Mouse (Mus musculus): ENCODE data around the gene Hcrtr1. TPM values are rescaled to one million over a fixed set of nuclear protein-coding genes. Genes with fewer than 3 reads are reported as not detected.

Gene Hcrtr1
- total RNA-seq, 1 experiment: 0.22 TPM

DNA sequence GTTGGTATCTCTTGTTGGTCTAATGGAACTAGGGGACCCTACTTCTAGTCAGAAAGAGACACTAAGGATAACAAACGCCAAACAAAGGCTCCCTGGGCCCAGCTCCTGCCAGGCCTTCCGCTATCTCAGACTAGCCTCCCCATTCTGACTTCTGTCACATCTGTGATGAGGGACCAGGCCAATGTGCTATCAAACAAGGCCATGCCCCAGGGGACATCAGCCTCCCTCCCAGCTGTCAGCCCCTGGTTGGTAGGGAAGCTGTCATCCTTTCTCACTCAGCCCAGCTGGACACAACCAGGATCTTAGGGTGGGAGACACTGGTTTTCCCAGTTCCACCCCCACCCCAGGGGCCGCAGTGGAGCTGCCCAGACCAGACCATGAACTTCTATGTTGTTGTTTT lies 44.0 kb downstream of the Hcrtr1 start:
- no peak overlapping the region for H3K27ac ChIP-seq (ENCODE audit: insufficient read depth, low read depth, low read length, poor library complexity, severe bottlenecking)
- H3K9me3 ChIP-seq (ENCODE audit: control insufficient read depth, insufficient read depth, low read depth, low read length): no peaks in the 10 kb centered on the region
- DNase-seq (ENCODE audit: low read depth, low spot score): no peak
- in situ Hi-C loops (cut with MboI; ENCODE audit: low sequenced_read_pairs in 2 of 2, unreplicated experiment in 2 of 2): no loop called here
- no peak overlapping the region for H3K4me3 ChIP-seq (ENCODE audit: insufficient read depth in 1 of 2, low read depth in 1 of 2, low read length in 2 of 2, poor library complexity in 1 of 2, severe bottlenecking in 1 of 2)
- no peak overlapping the region for H3K9ac ChIP-seq (ENCODE audit: insufficient read depth, low read depth, low read length, poor library complexity, severe bottlenecking)
- H3K4me1 ChIP-seq (ENCODE audit: control insufficient read depth in 2 of 2, insufficient read depth in 2 of 2, low read length in 2 of 2, poor library complexity in 1 of 2): peaks cover 0 to 2% of the 10 kb centered on the region in 2 experiments; a peak in 1 of 4 replicates
- TF ChIP-seq ZC3H11A (IDR thresholded peaks at IDR 0.05; ENCODE audit: borderline replicate concordance, low read depth, low read length): no peak
- no peak for TF ChIP-seq HCFC1 (IDR thresholded peaks at IDR 0.05; ENCODE audit: borderline replicate concordance, insufficient read depth, low read length)
- no peak for TF ChIP-seq CHD2 (IDR thresholded peaks at IDR 0.05; ENCODE audit: low read depth, low read length)
- TF ChIP-seq MAFK (IDR thresholded peaks at IDR 0.05; ENCODE audit: insufficient read depth, low read depth, low read length): no peak
- no peak for TF ChIP-seq ZNF384 (IDR thresholded peaks at IDR 0.05; ENCODE audit: low read depth, low read length)
- no peaks in the 10 kb centered on the region for H3K36me3 ChIP-seq (ENCODE audit: control insufficient read depth, insufficient read depth, low read length, poor library complexity, severe bottlenecking)

GRCm38 (mm10) chr4:130087293-130087692 lies 51.9 kb downstream of the Hcrtr1 start:
- no peak overlapping the region for H3K9ac ChIP-seq (ENCODE audit: insufficient read depth, low read depth, low read length, poor library complexity, severe bottlenecking)
- H3K27ac ChIP-seq (ENCODE audit: insufficient read depth, low read depth, low read length, poor library complexity, severe bottlenecking): no peak overlapping the region
- no peaks in the 10 kb centered on the region for H3K4me1 ChIP-seq (ENCODE audit: control insufficient read depth in 2 of 2, insufficient read depth in 2 of 2, low read length in 2 of 2, poor library complexity in 1 of 2)
- H3K36me3 ChIP-seq (ENCODE audit: control insufficient read depth, insufficient read depth, low read length, poor library complexity, severe bottlenecking): no peaks in the 10 kb centered on the region
- H3K9me3 ChIP-seq (ENCODE audit: control insufficient read depth, insufficient read depth, low read depth, low read length): no peaks in the 10 kb centered on the region
- no peak overlapping the region for H3K4me3 ChIP-seq (ENCODE audit: insufficient read depth in 1 of 2, low read depth in 1 of 2, low read length in 2 of 2, poor library complexity in 1 of 2, severe bottlenecking in 1 of 2)
- in situ Hi-C loops (cut with MboI; ENCODE audit: low sequenced_read_pairs in 2 of 2, unreplicated experiment in 2 of 2): no loop called here
- DNase-seq (ENCODE audit: low read depth, low spot score): peak; percentile 69
- peak; percentile 96 for TF ChIP-seq ZC3H11A (IDR thresholded peaks at IDR 0.05; ENCODE audit: borderline replicate concordance, low read depth, low read length)
- TF ChIP-seq CHD2 (IDR thresholded peaks at IDR 0.05; ENCODE audit: low read depth, low read length): no peak
- TF ChIP-seq ZNF384 (IDR thresholded peaks at IDR 0.05; ENCODE audit: low read depth, low read length): no peak

- DNase-seq (ENCODE audit: low read depth, low spot score): no peak
- Histone ChIP-seq H3K27ac (ENCODE audit: insufficient read depth, low read depth, low read length, poor library complexity, severe bottlenecking) (no peak overlapping the region), H3K9ac (ENCODE audit: insufficient read depth, low read depth, low read length, poor library complexity, severe bottlenecking) (no peak overlapping the region), H3K9me3 (ENCODE audit: control insufficient read depth, insufficient read depth, low read depth, low read length) (no peaks in the 10 kb centered on the region), H3K4me3 (ENCODE audit: insufficient read depth in 1 of 2, low read depth in 1 of 2, low read length in 2 of 2, poor library complexity in 1 of 2, severe bottlenecking in 1 of 2) (no peak overlapping the region), H3K36me3 (ENCODE audit: control insufficient read depth, insufficient read depth, low read length, poor library complexity, severe bottlenecking) (no peaks in the 10 kb centered on the region), H3K4me1 (ENCODE audit: control insufficient read depth in 2 of 2, insufficient read depth in 2 of 2, low read length in 2 of 2, poor library complexity in 1 of 2) (no peaks in the 10 kb centered on the region)
- in situ Hi-C loops (cut with MboI; ENCODE audit: low sequenced_read_pairs in 2 of 2, unreplicated experiment in 2 of 2): no loop called here
- no peak for TF ChIP-seq ZC3H11A (IDR thresholded peaks at IDR 0.05; ENCODE audit: borderline replicate concordance, low read depth, low read length)
- no peak for TF ChIP-seq ZNF384 (IDR thresholded peaks at IDR 0.05; ENCODE audit: low read depth, low read length)
- TF ChIP-seq MAFK (IDR thresholded peaks at IDR 0.05; ENCODE audit: insufficient read depth, low read depth, low read length): no peak
- TF ChIP-seq CHD2 (IDR thresholded peaks at IDR 0.05; ENCODE audit: low read depth, low read length): no peak
- no peak for TF ChIP-seq HCFC1 (IDR thresholded peaks at IDR 0.05; ENCODE audit: borderline replicate concordance, insufficient read depth, low read length)
Measured at GRCm38 (mm10) chr4:130085246-130085820, 53.8 kb downstream of the Hcrtr1 start.

DNA sequence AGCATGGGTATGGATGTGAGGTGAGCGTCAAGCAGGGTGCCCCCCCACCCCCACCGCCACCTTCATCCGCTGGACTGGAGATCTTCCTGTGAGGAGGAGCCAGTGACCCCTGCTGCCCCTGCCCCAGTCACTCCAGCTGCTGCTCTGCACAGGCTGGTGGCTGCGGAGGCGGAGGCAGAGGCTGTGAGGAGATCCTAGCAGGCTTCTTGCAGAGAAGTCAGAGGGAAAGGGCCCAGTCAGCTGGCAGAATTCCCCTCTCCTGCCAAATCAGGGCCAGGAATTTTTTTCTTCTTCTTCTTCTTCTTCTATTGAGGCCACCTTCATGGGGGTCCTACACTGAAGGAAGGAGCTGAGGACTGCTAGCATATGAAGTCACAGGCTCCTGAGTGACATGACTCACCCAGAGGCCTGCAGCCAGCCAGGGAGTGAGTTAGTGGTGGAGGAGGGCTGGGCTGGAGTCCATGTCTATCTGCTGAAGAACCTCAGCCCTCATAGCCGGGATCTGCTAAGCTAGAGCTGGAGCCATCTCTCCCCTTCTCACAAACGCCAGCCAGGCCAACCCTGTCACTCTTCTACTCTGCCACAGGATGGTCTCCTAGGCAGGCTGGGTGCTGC lies 54.7 kb downstream of the Hcrtr1 start:
- no peak overlapping the region for H3K4me3 ChIP-seq (ENCODE audit: insufficient read depth in 1 of 2, low read depth in 1 of 2, low read length in 2 of 2, poor library complexity in 1 of 2, severe bottlenecking in 1 of 2)
- TF ChIP-seq ZNF384 (IDR thresholded peaks at IDR 0.05; ENCODE audit: low read depth, low read length) (no peak), CHD2 (IDR thresholded peaks at IDR 0.05; ENCODE audit: low read depth, low read length) (no peak), MAFK (IDR thresholded peaks at IDR 0.05; ENCODE audit: insufficient read depth, low read depth, low read length) (no peak), HCFC1 (IDR thresholded peaks at IDR 0.05; ENCODE audit: borderline replicate concordance, insufficient read depth, low read length) (no peak), ZC3H11A (IDR thresholded peaks at IDR 0.05; ENCODE audit: borderline replicate concordance, low read depth, low read length) (no peak)
- no peak overlapping the region for H3K9ac ChIP-seq (ENCODE audit: insufficient read depth, low read depth, low read length, poor library complexity, severe bottlenecking)
- no peaks in the 10 kb centered on the region for H3K4me1 ChIP-seq (ENCODE audit: control insufficient read depth in 2 of 2, insufficient read depth in 2 of 2, low read length in 2 of 2, poor library complexity in 1 of 2)
- H3K36me3 ChIP-seq (ENCODE audit: control insufficient read depth, insufficient read depth, low read length, poor library complexity, severe bottlenecking): no peaks in the 10 kb centered on the region
- H3K27ac ChIP-seq (ENCODE audit: insufficient read depth, low read depth, low read length, poor library complexity, severe bottlenecking): no peak overlapping the region
- DNase-seq (ENCODE audit: low read depth, low spot score): no peak
- in situ Hi-C loops (cut with MboI; ENCODE audit: low sequenced_read_pairs in 2 of 2, unreplicated experiment in 2 of 2): no loop called here
- no peaks in the 10 kb centered on the region for H3K9me3 ChIP-seq (ENCODE audit: control insufficient read depth, insufficient read depth, low read depth, low read length)
